Mouse (Mus musculus) cerebellum, adult 18-20 months (tissue): ENCODE results near the gene Sae1.
A peak's percentile ranks its signal among the peaks of the same experiment; 100 is the strongest.

Experiments
- DNase-seq, 2 experiments: peaks; one replicate each; pipeline ENCODE4 v3.0.0; 2021

Gene Sae1

DNA sequence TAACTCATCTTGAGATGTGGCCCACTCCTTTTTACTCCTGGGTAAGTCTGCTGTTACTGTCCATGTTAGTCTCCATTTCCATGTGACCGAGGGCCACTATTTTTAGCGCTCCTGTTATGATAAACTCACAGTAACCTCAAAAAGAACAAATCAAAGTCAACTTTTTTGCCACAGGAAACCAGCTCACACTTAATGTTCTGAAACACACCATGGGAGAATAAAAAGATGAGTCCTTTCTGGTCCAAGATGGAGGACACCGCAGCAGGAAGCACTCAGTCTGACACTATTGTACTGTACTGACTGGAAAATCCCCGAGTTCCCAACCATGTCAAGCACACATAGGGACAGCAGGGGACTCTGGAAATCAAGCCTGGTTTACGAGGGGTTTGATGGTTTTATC, 37.6 kb downstream of the Sae1 start:
- no peak for DNase-seq

DNA sequence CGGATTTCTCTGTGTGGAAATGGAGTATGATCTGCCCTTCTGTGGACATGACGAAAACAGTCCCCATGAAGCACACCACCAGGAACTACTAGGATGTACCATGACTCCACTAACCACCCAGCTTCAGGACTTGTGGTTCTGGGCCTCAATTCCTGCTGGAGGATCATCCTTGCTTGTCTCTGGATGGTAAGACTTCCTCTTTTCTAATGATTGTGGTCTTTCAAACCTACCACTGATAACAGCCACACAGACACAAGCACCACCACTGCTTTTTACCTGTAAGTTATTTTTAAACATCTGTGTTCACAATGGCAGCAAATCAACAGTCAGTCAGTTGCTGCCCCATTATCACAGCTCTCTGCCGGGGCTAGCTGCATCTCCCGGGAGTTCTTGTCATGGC, 42.3 kb downstream of the Sae1 start:
- DNase-seq, result no peak

DNA sequence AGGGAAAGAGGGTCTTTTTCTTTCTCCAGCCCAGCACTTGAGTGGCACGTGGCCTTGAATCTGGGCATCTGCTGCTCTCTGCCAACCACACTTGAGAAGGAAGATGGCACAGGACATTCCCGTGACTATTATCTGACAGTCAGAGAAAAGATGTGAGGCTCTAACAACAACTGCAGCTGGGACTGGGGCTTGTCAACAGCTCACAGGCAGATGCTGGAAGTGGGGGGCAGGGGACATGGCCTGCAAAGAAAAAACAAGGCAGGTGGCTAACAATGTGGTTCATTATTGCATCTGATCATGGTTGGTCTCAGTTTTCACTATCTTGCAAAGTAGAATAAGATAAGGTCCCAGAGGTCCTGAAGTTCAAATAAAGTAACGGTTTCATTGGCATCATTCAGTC, 43.0 kb downstream of the Sae1 start:
- no peak for DNase-seq

GRCm38 (mm10) chr7:16337733-16338132, 49.9 kb downstream of the Sae1 start:
- DNase-seq, result no peak

DNA sequence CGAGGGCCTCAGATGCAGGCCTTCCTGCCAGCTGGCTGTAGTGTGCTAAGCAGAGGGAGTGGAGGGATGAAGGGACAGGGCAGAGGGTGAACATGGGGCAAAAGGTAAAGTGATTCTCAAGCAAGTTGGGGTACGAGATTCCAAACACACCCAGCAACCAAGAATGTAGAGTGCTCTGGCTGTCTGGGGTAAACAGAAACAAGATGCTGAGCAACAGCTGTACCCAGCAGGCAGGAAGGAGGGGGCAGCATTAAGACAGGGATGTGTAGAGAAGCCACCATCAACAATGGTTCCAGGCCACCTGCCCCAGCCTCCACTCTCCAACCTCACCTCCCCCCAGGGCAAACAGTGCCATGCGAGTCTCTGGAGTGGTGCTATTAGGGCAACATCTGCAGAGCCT, 58.5 kb downstream of the Sae1 start:
- DNase-seq, result no peak

DNA sequence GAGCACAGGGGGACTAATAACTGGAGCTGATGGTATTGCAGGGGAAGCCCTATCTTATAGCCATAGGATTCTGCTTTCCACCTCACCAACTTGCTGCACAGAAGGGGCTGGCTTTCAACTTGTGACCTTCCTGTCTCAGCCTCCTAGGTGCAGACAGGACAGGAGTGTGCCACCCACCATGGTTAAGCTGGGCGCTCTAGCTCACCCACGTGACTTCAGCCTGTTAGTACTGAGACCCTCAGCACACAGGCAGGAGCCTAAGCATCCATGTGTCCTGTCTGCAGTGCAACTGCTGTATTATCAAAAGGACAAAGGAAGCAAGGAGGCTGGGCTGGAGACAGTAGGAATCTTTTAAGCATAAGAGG, 61.0 kb downstream of the Sae1 start:
- DNase-seq, result no peak

DNA sequence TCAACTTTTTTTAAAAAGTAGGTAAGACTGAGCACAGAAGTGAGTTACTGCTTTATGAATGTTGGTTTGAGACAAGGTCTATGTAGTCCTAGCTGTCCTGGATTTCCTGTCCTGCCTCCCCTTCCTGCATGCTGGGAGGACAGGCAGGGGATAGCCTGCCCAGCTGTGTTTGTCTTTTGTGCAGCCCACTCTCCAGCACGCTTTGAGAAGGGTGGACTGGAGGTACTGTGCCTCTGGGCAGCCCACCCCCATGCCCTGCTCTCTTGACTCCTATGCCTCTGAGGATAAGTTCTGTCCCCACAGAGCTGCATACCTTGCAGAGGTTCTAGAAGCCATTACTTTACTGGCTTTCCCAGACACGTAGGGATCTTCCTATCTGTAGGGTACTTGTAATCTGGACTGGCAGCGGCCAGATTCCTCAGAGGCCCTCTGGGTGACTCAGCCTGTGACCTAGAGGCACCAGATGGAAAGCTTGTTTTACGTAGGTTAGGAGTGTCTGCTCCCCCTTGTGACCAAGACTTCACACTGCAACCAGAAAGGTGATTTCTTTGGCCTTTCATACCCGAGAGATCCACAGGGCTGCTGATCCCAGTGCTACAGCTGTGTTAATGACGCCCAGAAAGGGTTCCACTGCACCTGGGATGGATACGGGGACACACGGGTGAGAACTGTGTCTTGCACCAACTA, 61.5 kb downstream of the Sae1 start:
- peak; percentile 77 to 84 for DNase-seq

DNA sequence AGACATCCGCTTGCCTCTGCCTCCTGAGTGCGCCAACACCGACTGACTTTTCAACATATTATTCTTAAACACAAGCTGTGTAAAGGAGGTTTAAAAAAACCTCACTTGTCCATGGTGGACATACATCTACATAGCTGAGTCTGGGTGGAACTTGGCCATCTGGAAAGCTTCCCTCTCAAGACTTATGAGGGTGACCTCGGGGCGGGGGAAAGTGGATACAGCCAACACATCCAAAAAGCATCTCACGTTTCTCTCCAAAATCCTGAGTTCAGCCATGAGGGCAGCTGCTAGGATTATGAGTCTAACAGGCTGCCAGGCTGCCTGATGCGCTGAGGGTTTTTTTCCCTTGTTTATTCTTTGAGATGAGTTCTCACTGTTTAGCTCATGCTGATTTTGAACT, 62.9 kb downstream of the Sae1 start:
- no peak for DNase-seq

DNA sequence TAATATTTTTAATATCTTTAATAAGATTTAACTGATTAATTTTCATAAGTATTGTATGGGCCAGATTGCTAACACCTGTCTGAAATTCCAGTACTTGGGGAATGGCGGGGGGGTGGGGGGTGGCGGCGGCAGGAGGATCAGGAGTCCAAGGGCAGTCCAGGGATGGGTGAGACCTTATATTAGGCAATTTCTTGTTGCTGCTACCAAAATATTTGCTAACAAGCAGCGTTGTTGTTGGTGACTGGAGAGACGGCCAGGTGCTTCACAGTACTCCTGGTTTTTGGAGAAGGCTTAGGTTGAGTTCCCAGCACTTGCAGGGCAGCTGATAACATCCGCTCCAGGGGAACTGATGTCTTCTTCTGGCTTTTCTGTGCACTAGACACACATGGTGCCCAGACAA, 67.1 kb downstream of the Sae1 start:
- no peak for DNase-seq

- no peak for DNase-seq
Measured at GRCm38 (mm10) chr7:16319216-16319615, 68.4 kb downstream of the Sae1 start.

DNA sequence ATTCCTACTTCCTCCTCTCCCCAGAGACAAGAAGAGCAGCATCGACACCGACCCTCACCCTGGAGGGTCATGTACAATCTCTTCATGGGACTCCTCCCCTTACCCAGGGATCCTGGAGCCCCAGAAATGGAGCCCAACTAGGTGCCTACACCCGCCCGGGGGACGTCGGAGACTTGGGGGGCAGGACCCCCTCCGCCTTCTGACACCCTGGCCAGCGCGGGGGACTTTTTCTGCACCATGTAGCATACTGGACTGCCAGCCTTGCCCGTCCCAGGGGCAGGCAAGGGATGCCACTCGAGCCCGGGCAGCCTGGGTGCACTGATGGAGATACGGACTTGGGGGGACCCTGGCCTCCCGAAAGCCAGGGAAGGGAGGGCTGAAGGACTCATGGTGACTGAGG, 70.5 kb downstream of the Sae1 start:
- DNase-seq, result peak; percentile 5 to 12

- DNase-seq, result peak in 1 of 2 experiments; percentile 8
Measured at GRCm38 (mm10) chr7:16315222-16315759, 72.3 kb downstream of the Sae1 start.

DNA sequence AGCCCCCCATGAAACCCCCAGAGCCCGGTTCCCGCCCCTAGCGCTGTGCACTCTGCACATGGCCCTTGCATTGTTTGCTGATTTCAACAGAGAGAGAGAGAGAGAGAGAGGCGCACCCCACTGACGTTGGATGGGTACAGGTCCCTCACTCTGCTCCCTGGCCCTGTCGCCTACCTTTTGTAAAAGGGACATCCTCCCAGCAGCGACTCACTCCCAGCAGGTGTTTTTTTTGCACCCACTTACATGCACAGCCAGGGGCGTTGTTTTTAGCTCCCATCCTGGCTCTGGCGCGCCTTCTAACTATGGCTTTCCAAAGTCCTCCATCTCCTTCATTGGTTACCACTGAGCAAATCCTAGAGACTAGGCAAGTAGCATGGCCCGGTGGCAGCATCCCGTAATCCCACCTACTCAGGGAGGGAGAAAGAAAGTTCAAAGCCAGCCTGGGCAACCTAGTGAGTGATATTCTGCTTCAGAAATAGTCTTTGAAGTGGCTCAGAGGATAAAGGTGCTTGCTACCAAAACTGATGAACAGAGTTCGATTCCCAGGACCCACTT, 73.3 kb downstream of the Sae1 start:
- DNase-seq, result no peak

DNA sequence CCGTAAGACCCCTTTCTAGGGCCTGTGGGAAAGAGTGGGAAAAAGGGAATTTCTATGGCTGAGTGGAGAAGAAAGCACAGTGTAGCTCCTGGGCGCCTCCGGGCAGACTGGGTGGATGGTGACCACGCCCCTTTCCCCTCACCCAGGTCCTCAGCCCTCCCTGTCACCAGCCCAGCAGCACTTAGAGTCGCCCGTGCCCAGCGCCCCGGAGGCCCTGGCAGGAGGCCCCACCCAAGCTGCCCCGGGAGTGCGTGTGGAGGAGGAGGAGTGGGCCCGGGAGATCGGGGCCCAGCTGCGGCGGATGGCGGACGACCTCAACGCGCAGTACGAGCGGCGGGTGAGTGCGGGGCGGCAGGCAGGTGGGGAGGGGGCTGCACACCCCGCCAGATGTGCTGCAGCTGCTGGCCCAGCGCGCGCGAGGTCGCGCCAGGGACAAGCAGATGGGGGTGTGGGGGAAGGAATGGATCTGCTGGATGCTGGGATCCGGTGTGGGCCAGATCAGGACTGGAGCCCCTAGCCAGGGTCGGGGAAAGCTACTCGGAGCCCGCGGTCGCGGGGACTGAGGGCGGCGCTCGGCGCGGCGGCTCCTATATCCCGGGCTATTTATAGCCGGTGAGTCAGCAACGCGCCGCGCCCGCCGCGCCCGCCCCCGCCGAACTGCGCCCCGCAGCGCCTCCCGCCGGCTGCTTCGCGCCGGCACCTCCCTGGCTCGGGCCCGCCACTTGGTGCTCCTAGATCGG, 74.0 kb downstream of the Sae1 start:
- peak; percentile 79 to 89 for DNase-seq

DNA sequence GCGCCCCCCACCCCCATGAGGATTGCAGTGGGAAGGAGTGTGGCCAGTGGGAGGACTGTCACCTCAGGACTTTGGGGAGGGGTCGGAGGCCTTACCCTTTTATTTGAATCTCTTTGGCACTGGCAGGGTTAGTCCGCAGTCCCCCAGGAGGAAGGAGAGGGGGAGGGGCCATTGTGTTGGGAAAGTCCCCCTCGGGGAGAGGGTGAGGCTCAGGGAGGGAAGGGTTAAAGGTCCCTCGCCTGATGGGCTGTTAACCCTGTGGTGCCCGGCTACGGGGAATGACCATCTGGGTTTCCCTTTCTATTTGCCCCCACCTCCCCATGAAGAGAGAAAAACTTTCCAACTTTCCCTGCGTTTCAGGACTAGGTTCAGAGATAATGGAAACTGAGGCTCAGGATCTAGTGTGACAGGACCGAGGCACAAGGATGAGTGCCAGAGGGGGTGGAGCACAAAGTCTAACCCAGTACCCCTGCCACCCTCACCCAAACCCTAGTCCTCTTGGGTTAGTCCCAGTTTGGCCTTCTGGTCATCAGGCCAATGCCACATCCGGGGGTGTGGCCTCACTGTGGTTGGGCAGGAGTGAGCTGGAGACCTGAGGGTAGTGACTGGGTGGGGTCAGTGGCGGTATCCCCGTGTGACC, 74.8 kb downstream of the Sae1 start:
- peak; percentile 48 to 55 for DNase-seq

DNA sequence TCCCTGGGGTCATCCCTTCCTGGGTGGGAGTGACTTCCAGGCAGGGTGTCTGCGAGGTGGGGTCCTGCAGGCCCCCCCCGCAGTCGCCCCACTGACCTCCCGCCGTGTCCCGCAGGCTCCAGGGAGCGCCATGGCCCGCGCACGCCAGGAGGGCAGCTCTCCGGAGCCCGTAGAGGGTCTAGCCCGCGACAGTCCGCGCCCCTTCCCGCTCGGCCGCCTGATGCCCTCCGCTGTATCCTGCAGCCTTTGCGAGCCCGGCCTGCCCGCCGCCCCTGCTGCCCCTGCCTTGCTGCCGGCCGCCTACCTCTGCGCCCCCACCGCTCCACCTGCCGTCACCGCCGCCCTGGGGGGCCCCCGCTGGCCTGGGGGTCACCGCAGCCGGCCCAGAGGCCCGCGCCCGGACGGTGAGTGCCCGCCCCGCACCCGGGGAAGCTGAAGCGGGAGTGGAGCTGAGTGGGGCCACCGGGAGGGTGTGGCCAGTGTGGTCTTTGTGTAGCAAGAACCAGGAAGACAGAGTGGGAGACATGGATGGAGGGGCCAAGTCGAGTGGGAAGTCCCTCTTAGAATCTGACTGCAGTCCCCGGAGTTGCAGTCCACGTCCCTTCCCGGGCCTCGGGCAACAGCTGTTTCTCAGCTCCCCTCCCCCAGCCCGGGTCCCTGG, 75.5 kb downstream of the Sae1 start:
- DNase-seq, result peak; percentile 28 to 48

DNA sequence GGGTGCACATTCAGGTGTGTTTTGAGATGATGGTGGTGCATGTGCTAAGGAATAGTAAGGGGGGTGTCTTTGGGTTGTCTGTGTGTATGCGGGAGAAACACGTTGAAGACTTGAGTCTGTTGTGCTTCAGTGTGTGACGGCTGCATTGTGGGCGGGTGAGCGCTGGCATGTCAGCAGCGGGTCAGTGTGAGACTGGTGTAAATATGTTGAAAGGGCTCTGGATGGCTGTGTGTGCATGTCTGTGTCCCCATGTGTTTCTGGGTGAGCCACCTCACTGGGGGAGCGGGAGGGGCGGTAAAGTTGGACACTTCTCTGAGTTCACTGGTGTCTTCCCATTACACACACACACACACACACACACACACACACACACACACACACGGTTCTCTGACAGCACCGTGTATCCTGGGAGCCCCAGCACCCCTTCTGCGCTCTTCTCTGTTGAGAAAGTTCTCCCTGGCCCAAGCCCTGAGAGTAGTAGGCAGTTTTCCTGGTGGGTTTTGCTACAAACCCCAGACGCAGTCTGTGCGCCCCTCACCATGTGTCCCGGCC, 76.1 kb downstream of the Sae1 start:
- peak; percentile 33 to 46 for DNase-seq

DNA sequence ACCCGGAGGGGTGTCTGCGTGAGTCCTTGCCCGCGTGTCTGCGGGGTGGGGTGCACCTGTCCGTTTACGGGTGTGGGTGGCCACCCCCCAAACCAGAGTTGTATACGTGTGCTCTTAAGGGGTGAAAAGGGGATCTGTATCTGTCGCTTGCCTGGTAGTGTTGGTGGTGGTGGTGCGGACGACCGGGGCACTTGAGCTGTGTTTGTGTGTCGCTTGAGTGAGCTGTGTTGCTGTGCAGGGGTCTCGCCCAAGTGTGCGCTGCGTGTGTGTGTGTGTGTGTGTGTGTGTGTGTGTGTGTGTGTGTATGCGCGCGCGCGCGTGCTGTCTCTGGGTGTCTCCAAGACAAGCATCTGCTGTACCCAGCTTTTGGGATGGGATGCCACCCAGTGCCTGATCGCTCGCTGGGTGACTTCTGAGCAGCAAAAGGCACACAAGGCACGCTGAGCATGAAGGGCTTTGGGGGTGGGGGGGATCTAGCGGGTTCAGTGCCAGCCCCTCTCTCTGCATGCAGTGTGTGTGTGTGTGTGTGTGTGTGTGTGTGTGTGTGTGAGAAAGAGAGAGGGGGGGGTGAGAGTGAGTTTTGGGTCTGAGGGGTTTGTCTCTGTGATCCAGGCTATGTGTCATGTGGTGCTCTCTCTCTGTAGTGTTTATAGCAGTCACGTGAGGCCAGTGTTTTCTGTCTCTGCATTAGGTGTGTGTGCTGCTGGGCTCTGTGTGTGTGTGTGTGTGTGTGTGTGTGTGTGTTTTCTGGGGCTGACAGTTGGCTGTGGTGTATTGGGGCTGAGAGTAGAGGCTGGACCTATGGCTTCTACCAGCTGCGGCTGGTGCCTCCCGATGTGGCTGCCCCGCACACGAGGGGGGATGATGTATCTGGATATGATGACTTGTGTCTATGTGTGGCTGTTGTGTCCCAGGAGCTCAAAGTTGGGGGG, 76.8 kb downstream of the Sae1 start:
- DNase-seq, result peak; percentile 58 to 66

- DNase-seq, result peak; percentile 84 to 94
Measured at GRCm38 (mm10) chr7:16310020-16310520, 77.5 kb downstream of the Sae1 start.

DNA sequence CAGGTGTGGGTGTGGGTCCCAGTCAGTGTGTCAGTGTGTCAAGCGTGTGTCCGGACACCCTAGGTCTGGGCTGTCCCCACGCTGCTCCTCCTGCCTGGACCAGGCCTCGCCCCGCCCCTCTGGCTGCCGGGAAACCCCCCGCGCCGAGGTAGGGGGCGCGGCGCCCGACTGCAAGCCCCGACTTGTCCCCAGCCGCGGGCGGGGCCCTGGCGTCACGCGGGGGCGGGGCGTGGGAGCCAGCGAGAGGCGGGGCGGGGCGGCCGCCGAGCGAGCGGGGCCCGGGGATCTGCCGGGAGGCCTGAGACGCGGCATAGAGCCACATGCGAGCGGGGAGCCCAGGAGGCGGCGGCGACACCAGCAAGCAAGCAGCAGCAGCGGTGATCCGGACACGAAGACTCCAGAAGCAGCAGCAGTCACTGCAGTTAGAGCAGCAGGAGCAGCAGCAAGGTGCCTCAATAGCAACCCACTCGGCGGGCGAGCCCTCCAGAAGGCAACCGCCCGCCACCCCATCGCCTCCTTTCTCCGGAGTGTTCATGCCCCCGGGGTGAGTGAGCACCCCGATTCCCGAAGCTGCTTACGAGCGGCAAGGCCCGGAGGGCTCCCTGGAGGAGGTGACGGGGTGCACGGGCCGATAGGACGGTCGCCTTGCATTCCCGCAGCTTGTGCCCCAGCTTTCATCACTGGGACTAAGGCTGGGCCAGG, 78.1 kb downstream of the Sae1 start:
- DNase-seq, result peak; percentile 86 to 94
